Mouse (Mus musculus) ES-Bruce4 (cell line): ENCODE measurements at regions not wholly inside any gene's neighbourhood (a gene's known extent, or its start where the extent isn't known, plus 50 kb on each side); places are given as distances from the start of the nearest gene placed in this dataset.

Experiments
- CTCF ChIP-seq: IDR thresholded peaks from one replicate; pipeline ENCODE4 v1.8.1; 2011; ENCODE audit warnings: low read depth, low read length
- EP300 ChIP-seq: IDR thresholded peaks from 2 replicates; pipeline ENCODE4 v1.6.1; 2011; ENCODE audit warnings: low read depth, low read length; ENCODE audit not compliant: insufficient read depth
- POLR2A ChIP-seq: IDR thresholded peaks from one replicate; pipeline ENCODE4 v1.8.1; 2011; ENCODE audit warnings: low read length; ENCODE audit not compliant: insufficient read depth

GRCm38 (mm10) chr11:45155782-45156181, 538.7 kb downstream of the Ebf1 start:
- TF ChIP-seq POLR2A, result no peak
- no peak for TF ChIP-seq EP300
- TF ChIP-seq CTCF, result no peak
